Mouse (Mus musculus): ENCODE results near the gene Trio. TPM values are rescaled to one million over a fixed set of nuclear protein-coding genes. Genes with fewer than 3 reads are reported as not detected.

The Trio gene
- polyA plus RNA-seq, 1 experiment from 2014 or later, result 82.3 TPM

DNA sequence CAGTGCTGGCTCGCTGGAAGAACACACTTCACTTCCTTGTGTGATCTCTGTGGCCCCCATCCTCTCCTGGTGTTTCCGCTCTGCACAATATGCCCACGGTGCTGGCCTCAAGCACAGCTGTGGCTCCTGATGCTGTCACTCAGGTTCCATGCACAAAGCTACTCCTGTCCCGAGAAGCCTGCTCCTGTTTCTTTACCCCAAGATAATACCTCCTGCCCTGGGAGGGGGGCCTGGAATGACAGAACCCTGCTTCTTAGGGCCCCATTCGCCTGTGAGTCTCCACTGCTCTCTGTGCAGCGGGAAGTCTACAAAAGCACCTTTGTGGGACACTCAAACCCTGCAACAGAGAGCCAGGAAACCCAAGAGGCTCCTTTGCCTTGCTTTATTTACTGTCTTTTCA is 232.4 kb downstream of the Trio start:
- Histone ChIP-seq H3K4me3 (replicated peaks) (no peak overlapping the region), H3K27ac (peak overlapping the region; percentile 83), H3K9me3 (no peaks in the 10 kb centered on the region), H3K4me1 (replicated peaks) (peaks cover 89% of the 10 kb centered on the region), H3K9ac (replicated peaks) (no peak overlapping the region), H3K36me3 (peaks cover under 1% of the 10 kb centered on the region; the same call in 1 of the 2 replicates), H3K27me3 (no peaks in the 10 kb centered on the region), H3K4me2 (no peak overlapping the region)
- 51% methylated on average over 6 of the region's 6 CpGs for WGBS
- ATAC-seq (ENCODE audit: insufficient number of reproducible peaks, insufficient read depth, low FRiP score, low TSS enrichment, low read depth), result no peak

DNA sequence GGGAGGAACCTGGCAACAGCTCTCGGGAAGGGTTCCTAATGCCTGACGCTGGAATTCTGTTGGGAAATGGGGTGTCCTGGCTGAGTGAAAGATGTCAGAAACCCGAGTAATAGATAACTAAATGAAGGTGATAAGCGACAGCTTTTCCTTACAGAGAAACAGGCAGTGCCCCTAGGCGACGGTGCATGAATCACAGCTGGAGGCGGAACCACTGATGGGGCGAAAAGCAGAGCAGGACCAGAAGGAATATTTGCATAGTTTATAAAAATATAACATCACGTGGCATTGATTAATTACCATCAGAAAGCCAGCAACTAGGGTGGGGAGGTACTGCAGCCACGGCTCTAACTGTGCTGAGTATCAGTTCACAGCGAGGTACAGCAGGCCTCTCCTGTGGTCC is 233.2 kb downstream of the Trio start:
- Histone ChIP-seq H3K27me3 (no peaks in the 10 kb centered on the region), H3K4me1 (replicated peaks) (peaks cover 87% of the 10 kb centered on the region), H3K9me3 (no peaks in the 10 kb centered on the region), H3K9ac (replicated peaks) (no peak overlapping the region), H3K4me3 (replicated peaks) (no peak overlapping the region), H3K27ac (peak overlapping the region; percentile 83), H3K4me2 (no peak overlapping the region), H3K36me3 (no peaks in the 10 kb centered on the region)
- WGBS, result 67% methylated on average over 11 of the region's 11 CpGs
- no peak for ATAC-seq (ENCODE audit: insufficient number of reproducible peaks, insufficient read depth, low FRiP score, low TSS enrichment, low read depth)

DNA sequence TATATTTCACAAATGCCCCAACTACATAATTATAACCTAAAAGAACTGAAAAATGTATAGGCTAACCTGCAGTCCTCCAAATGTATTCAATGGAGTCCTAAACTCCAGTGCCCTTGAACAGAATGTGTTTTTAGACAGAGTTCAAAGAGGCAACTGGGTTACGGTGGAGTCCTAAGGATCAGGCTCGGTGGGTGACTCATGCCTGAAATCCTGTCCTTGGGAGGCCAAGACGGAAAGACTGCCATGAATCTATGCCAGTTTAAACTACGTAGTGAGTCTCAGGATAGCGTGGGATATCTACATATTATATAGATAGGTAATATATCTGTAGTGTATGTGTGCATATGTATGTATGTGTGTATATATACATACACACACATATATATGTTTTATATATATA is 234.5 kb downstream of the Trio start:
- H3K27me3 ChIP-seq, result no peaks in the 10 kb centered on the region
- H3K4me3 ChIP-seq (replicated peaks), result no peak overlapping the region
- H3K27ac ChIP-seq, result no peak overlapping the region
- H3K9me3 ChIP-seq, result no peaks in the 10 kb centered on the region
- H3K9ac ChIP-seq (replicated peaks), result no peak overlapping the region
- H3K36me3 ChIP-seq, result no peaks in the 10 kb centered on the region
- peaks cover 84% of the 10 kb centered on the region for H3K4me1 ChIP-seq (replicated peaks)
- no peak for ATAC-seq (ENCODE audit: insufficient number of reproducible peaks, insufficient read depth, low FRiP score, low TSS enrichment, low read depth)
- H3K4me2 ChIP-seq, result no peak overlapping the region
- 92% methylated on average over 5 of the region's 5 CpGs for WGBS

DNA sequence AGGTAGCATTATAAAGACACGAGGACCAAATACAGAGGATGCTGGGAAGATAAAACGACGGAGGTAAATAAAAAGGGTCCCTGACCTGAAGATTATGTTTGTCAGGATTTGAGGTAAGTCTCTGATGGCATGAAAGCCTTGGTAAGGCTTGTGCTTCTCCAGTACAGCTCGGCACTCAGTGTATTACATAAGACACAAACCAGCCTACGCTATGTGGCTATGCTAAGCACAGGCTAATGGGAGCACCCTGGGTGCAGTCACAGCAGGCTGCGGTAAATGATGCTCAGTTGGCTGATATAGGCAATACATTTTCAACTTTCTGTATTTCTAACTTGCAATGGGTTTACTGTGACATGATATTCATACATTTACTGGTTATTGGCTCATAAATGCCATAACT is 234.9 kb downstream of the Trio start:
- no peaks in the 10 kb centered on the region for H3K27me3 ChIP-seq
- no peaks in the 10 kb centered on the region for H3K9me3 ChIP-seq
- WGBS, result 84% methylated on average over 6 of the region's 6 CpGs
- no peaks in the 10 kb centered on the region for H3K36me3 ChIP-seq
- H3K9ac ChIP-seq (replicated peaks), result no peak overlapping the region
- no peak overlapping the region for H3K4me2 ChIP-seq
- no peak for ATAC-seq (ENCODE audit: insufficient number of reproducible peaks, insufficient read depth, low FRiP score, low TSS enrichment, low read depth)
- H3K27ac ChIP-seq, result peak overlapping the region; percentile 97
- no peak overlapping the region for H3K4me3 ChIP-seq (replicated peaks)
- H3K4me1 ChIP-seq (replicated peaks), result peaks cover 83% of the 10 kb centered on the region

DNA sequence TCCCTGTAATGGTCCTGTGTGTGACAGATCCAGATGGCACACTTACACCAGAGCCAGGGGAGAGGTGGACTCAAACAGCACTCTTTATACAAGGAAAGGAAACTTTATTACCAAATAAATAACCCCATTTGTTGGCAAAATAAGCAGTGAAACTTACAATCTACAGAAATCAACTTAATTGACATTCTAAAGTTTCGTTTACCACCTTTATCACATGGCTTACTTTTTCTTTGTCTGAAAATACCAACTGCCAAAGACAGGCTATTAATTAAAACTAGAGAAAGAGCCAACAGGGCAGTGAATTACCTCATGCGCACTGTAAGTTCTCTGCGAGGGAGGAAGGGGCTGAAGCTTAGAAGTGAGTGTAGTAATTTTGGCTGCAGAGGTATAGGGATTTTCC is 236.3 kb downstream of the Trio start:
- Histone ChIP-seq H3K9ac (replicated peaks) (0 out of 2 replicates have a peak overlapping the region, but pooled peaks have one; percentile 31), H3K4me3 (replicated peaks) (peak overlapping the region; percentile 64; the same call in 1 of the 2 replicates), H3K36me3 (no peaks in the 10 kb centered on the region), H3K4me2 (peak overlapping the region; percentile 68), H3K27ac (peak overlapping the region; percentile 97), H3K4me1 (replicated peaks) (peaks cover 88% of the 10 kb centered on the region), H3K27me3 (no peaks in the 10 kb centered on the region), H3K9me3 (no peaks in the 10 kb centered on the region)
- ATAC-seq (ENCODE audit: insufficient number of reproducible peaks, insufficient read depth, low FRiP score, low TSS enrichment, low read depth), result no peak
- 16% methylated on average over 3 of the region's 3 CpGs for WGBS

DNA sequence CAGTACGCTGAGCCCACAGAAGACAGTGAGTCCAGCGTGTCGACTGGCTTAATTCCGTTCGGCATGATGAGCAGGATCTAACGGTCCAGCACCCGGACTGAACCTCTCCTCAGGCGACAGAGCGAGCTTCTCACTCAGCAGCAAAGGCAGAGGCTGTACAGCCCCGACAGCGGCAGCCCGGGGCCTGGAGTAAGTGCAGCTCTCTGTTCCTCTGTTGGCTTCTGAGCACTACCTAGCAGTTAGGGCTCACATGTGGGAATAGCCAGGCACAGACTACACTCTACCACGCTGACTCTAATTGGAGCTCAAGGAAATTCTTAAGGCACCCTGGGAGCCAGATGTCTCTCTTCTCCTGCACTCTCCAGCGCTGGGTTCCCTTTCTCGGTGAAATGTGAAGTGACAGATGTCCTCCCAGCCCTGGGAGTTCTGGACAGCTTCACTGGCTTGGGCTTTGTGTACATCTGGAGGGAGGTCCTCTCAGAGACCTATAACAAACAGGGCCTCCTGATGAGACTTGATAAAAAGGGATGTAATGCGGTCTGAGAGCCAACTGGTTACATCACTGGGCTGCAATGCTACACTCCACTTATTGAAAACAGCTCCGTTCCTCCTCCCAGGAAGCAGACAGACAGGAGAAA is 237.4 kb downstream of the Trio start:
- peak overlapping the region; percentile 64 for H3K4me3 ChIP-seq (replicated peaks)
- WGBS, result 9% methylated on average over 17 of the region's 17 CpGs
- H3K36me3 ChIP-seq, result peaks cover 8% of the 10 kb centered on the region; the same call in 1 of the 2 replicates
- no peaks in the 10 kb centered on the region for H3K9me3 ChIP-seq
- peak overlapping the region; percentile 87 for H3K9ac ChIP-seq (replicated peaks)
- H3K27me3 ChIP-seq, result no peaks in the 10 kb centered on the region
- H3K4me1 ChIP-seq (replicated peaks), result peaks cover 88% of the 10 kb centered on the region
- peak overlapping the region; percentile 97 for H3K27ac ChIP-seq
- peak; percentile 66 for ATAC-seq (ENCODE audit: insufficient number of reproducible peaks, insufficient read depth, low FRiP score, low TSS enrichment, low read depth)
- H3K4me2 ChIP-seq, result peak overlapping the region; percentile 68

DNA sequence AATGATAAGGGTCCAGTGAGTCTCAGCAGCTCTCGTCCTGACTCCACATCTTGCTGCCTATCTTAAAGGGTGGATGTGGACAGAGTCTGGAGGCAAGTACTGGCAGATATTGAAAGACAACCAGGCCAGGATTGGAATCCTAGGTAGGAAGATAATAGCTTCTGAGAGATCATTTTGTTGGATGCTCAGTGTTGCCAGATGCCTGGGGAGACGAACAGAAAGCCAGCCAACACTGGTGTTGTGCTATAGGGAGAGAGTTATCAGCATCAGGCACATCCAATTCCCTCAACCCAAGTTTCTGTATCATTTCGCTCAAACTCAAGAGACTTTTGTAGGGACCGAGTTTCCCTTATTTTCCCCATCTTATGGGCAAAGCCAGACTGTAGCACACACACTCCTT is 238.5 kb downstream of the Trio start:
- Histone ChIP-seq H3K4me3 (replicated peaks) (peak overlapping the region; percentile 64), H3K27ac (peak overlapping the region; percentile 97), H3K9me3 (no peaks in the 10 kb centered on the region), H3K36me3 (peaks cover 8% of the 10 kb centered on the region; the same call in 1 of the 2 replicates), H3K27me3 (no peaks in the 10 kb centered on the region), H3K9ac (replicated peaks) (peak overlapping the region; percentile 87), H3K4me1 (replicated peaks) (peaks cover 87% of the 10 kb centered on the region), H3K4me2 (peak overlapping the region; percentile 68)
- ATAC-seq (ENCODE audit: insufficient number of reproducible peaks, insufficient read depth, low FRiP score, low TSS enrichment, low read depth), result no peak
- 39% methylated on average over 4 of the region's 4 CpGs for WGBS

DNA sequence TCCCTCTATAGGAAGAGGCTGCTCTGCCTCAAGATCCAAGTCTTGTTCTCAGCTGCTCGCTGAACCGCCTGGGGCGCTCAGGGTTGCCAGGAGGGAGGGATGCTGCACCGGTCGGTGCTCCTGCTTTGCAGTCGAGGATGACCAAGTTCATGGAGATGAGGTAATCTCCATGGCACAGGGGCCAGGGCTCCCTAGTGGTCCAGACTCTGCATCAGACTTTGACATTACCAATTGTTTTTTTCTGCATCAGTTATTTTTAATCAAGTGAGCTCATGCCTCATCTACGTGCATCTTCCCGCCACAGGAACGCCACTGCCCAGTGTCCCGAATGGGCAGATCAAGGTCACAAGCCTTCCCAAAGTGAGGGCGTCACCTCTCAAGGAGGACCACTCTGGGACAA is 239.2 kb downstream of the Trio start:
- Histone ChIP-seq H3K27ac (peak overlapping the region; percentile 97), H3K4me1 (replicated peaks) (peaks cover 88% of the 10 kb centered on the region), H3K4me3 (replicated peaks) (peak overlapping the region; percentile 64), H3K27me3 (no peaks in the 10 kb centered on the region), H3K9ac (replicated peaks) (peak overlapping the region; percentile 87), H3K36me3 (peaks cover 10% of the 10 kb centered on the region), H3K4me2 (peak overlapping the region; percentile 68), H3K9me3 (no peaks in the 10 kb centered on the region)
- 38% methylated on average over 11 of the region's 11 CpGs for WGBS
- no peak for ATAC-seq (ENCODE audit: insufficient number of reproducible peaks, insufficient read depth, low FRiP score, low TSS enrichment, low read depth)

DNA sequence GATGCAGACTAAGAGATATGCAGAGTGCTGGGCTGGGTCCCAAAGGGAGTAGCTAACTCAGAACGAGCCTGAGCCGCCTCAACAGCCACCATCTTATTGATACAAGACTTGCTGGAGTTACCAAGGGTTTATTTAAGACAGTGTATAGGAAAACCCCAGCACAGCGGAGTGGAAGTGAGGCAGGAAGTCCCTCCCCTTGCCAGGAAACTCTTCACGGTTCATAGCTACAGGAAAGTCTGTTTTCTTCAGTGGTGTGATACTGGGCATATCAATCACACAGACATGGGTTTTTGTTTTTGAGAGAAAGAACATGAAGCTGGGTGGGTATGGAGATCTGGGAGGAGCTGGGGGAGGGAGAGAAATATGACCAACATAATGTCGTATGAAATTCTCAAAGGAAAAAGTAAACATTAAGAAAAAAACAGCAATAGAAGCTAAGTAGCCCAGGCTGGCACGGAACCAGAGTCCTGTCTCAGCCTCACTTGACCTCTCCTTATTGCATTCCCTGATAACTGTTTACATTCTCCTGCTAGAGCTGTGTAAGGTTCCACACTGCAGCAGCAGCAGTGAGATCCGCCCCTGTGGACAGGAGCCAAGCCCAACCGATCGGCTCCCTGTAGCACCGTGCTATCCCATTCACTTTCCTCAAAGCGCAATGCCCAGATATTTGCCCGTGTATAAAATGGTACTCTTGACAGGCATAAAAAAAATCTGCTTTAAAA is 240.2 kb downstream of the Trio start:
- H3K4me2 ChIP-seq, result peak overlapping the region; percentile 68
- H3K27me3 ChIP-seq, result no peaks in the 10 kb centered on the region
- peak overlapping the region; percentile 42 for H3K9ac ChIP-seq (replicated peaks)
- 29% methylated on average over 12 of the region's 12 CpGs for WGBS
- peak overlapping the region; percentile 97 for H3K27ac ChIP-seq
- peaks cover 90% of the 10 kb centered on the region for H3K4me1 ChIP-seq (replicated peaks)
- peaks cover 17% of the 10 kb centered on the region for H3K36me3 ChIP-seq
- no peak for ATAC-seq (ENCODE audit: insufficient number of reproducible peaks, insufficient read depth, low FRiP score, low TSS enrichment, low read depth)
- H3K9me3 ChIP-seq, result no peaks in the 10 kb centered on the region
- peak overlapping the region; percentile 64 for H3K4me3 ChIP-seq (replicated peaks)

DNA sequence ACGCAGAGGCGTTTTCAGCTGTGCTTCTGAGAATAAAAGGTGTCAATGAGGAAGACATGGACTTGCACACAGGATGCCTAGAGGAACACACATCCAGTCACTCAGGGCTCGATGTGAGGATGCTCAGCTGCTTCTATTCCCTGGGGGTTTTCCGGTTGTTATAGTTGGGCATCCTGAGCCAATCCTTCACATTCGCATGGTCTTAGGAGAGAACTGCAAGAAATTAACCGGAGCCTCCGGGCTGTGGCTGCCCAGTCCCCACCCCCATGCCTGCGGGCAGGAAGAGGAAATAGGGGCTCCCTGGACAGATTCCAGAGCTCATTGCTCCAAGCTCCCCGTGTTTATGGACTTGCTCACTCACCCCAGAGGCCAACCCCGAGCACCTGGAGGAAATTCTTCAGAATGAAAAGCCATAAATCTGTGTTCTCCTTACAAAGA is 241.5 kb downstream of the Trio start:
- WGBS, result 6% methylated on average over 10 of the region's 10 CpGs
- peak overlapping the region; percentile 48; the same call in 1 of the 2 replicates for H3K9ac ChIP-seq (replicated peaks)

DNA sequence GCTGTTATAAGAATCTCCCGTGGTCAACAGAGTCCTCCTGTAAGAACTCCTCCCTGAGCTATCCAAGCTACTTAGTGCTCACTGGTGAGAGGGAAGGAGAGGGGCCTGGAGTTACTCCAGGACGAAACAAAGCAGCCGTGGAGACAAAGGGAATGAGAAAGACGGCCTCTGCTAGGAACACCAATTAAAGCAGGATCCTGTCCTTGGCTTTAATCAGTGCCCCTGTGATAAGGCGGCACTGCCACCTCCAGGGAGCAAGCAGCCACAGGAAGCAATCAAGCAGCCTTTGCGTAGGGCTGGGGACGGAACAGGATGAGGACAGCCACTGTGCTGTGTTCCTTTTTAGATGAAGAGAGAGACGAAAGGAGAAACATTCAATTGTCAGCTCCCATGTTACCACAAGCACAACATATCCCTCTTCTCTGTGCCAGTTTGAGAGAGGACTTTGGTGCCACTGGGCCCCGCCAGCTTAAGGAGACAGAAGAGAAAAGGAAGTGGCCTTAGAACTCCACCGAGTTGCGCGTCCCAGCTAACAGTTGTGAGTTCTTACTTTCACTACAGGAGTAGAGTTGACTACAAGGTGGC is 242.0 kb downstream of the Trio start:
- peak overlapping the region; percentile 64 for H3K4me3 ChIP-seq (replicated peaks)

More for the DNA sequence above, 241.5 kb downstream of the Trio start:
- Histone ChIP-seq H3K9me3 (no peaks in the 10 kb centered on the region), H3K4me1 (replicated peaks) (peaks cover 90% of the 10 kb centered on the region), H3K36me3 (peaks cover 17% of the 10 kb centered on the region), H3K27me3 (no peaks in the 10 kb centered on the region), H3K4me2 (peak overlapping the region; percentile 68), H3K27ac (peak overlapping the region; percentile 97), H3K4me3 (replicated peaks) (peak overlapping the region; percentile 64)
- peak; percentile 21 for ATAC-seq (ENCODE audit: insufficient number of reproducible peaks, insufficient read depth, low FRiP score, low TSS enrichment, low read depth)

More for the DNA sequence above, 242.0 kb downstream of the Trio start:
- Histone ChIP-seq H3K36me3 (peaks cover 17% of the 10 kb centered on the region), H3K27ac (peak overlapping the region; percentile 97), H3K4me2 (peak overlapping the region; percentile 68), H3K27me3 (no peaks in the 10 kb centered on the region), H3K9ac (replicated peaks) (peak overlapping the region; percentile 48; the same call in 1 of the 2 replicates), H3K9me3 (no peaks in the 10 kb centered on the region), H3K4me1 (replicated peaks) (peaks cover 90% of the 10 kb centered on the region)
- ATAC-seq (ENCODE audit: insufficient number of reproducible peaks, insufficient read depth, low FRiP score, low TSS enrichment, low read depth), result no peak
- 14% methylated on average over 12 of the region's 12 CpGs for WGBS
